Mouse (Mus musculus): ENCODE results near the gene Plch1.
A peak's percentile ranks its signal among the peaks of the same experiment; 100 is the strongest.

Plch1 gene

DNA sequence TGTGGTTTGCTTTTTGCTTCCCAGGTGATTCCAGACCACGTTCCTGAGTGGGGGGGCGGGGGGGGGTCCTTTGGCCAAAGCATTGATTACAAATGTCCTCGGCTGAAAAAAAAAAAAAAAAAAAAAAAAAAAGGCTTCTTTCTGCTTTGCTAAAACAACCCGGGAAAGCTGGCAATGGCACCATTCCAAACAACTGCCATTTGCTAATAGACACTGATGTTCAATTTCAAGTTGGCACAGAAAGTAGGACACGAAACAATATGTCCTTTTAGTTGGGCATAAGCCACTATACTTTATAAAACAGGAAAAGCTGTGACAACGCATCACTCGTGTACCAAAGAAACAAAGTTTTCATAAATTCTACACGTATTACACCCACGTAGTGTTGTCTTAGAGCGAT, 36.6 kb downstream of the Plch1 start:
- no peak for DNase-seq (ENCODE audit: low spot score in 2 of 2)

DNA sequence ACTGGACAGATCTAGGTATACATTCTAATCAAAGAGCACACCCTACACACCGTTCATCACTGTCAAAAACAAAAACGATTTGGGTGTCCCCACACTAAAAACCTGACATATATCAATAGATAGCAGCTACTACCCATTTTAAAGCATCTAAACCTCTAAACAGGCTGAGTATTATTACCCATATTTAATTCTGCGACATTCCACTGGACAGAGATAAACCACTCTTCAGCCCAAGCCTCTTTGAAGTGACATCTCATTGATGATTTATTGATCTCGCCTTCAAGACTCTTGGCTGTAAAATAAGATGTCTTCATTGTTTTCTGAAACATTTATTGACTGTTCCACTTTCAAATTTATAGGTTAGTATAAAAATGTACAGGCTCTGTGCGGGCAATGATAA, 46.4 kb downstream of the Plch1 start:
- no peak for DNase-seq (ENCODE audit: low spot score in 2 of 2)

DNA sequence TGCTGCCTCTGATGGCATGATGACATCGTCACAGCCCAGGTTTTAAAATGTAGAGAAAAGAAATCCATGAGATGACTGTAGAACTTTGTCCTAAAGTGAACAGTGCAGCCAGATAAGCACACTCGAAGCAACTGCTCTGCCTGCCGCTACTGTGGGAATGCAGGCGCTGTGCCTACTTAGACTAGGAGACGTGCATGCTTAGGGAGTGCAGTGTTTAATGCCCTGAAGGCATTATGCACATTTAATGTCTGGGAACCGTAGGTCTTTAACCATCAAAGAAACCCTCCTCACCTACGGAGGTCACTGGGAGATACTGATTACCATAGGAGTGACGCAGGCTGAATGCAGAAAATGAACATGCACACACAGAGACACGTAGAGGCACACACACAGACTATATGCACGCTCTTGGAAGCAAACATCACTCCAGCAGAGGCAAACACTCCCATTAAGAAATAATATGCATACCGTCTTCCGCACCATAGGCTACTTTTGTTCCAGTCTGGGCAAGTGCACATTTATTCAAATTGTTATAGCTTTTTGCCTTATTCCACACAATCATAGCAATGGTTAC, 48.1 kb downstream of the Plch1 start:
- no peak for DNase-seq (ENCODE audit: low spot score in 2 of 2)

DNA sequence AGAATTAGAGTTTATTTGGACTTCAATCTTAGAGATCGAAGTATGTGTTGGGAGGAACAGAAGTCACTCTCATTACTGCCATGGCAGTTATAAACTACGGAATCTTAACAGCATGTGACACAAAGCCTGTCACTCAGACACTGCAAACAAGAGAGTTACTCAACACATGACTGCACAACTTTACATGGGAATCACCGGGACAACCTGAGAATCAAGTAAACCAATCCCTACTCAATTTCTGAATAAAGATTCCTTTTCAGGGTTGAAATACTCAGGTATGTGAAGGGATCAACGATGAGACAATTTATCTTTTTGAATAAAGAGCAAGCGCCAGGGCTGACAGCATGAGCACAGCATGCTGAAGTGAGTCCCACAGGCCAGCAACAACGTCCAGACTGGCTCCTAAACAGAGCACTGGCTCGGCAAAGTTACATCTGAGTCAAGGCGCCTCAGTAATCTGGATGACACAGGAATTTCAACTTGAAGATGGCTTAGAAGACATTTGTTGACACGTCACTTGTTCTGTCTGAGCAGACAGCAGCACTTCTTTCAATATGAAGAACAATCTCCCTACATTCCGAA, 49.4 kb downstream of the Plch1 start:
- no peak for DNase-seq (ENCODE audit: low spot score in 2 of 2)

DNA sequence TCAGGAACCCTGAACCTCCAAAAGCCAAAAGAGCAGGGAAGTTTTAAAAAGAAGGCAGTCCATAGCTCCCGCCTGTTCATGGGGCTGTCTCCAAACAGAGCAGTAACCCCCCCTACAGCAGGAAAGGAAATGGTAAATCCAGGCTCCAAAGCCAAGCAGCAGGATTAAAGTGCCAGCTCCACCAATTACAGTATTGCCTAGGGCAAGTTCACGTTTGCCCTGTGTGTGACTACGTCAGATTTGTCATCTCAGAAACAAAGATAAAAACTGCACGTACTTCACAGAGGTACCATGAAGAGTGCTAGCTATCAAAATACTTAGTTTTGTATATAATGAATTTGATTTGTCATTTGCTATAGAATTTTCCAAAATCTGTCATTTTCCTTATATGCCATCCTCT, 55.1 kb downstream of the Plch1 start:
- no peak for DNase-seq (ENCODE audit: low spot score in 2 of 2)

DNA sequence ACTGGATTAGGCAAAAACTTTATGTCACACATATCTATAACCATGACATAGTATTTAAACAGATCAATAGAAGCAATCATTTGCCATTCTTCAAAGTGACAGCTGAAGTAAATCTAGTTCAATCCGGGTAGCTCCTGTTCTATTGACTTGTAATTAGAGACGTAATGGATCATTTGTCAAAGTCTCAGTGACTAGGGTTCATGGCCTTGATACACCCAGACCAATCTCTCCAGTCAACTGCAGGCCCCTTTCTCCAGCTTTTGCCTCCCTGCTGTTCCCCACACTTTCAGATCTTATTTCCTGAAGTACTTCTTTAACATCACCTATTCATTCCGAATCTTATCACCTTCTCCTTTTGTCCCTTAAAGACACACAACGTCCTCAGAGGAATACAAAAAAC, 56.8 kb downstream of the Plch1 start:
- DNase-seq (ENCODE audit: low spot score in 2 of 2): no peak

DNA sequence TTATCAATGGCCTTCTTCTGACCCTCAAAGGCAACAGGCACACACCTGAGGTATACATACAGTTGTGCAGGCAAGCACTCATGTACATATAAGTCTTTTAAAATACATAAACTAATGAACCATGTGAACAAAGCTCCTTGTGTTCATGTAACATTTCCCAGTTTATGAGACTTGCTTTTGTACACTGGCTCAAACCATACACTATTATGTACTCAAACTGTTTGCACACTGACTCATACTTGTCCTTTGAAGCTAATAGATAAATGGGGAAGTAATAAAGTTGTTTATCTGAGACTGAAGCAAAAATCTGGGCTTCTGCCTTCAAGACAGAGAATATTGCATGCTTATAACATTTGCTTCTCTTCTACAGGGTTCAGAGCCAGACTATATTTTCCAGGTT, 61.5 kb downstream of the Plch1 start:
- no peak for DNase-seq (ENCODE audit: low spot score in 2 of 2)

DNA sequence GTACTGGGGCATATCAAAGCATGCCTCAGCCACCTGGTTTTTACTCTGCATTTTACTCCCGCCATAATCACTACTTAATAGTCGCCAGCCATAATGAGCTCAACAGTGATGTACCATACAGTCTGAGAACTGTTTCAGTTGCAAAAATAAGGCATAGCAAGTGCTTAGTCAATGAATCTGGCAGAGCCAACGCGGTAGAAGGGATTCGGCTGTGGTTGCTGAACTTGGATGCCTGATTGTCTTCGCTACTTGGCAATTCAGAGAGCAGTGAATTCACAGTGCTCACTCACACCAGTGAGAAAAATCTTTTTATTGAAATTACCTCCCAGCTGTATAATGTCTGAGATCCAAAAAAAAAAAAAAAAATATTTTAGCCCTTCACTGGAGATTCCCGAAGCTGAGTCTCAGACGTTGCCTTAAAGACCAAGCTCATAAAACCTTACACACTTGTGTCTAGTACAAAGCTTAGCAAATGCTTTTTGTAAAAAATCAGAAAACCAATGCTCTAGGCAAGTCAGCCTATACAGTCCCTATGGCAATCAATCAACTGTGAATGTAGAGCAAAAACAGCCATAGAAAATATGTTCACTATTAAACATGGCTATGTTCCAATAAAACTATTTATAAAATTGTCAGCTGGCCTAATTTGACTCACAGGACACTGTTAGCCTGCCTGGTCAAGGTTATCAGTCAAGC, 62.2 kb downstream of the Plch1 start:
- no peak for DNase-seq (ENCODE audit: low spot score in 2 of 2)

DNA sequence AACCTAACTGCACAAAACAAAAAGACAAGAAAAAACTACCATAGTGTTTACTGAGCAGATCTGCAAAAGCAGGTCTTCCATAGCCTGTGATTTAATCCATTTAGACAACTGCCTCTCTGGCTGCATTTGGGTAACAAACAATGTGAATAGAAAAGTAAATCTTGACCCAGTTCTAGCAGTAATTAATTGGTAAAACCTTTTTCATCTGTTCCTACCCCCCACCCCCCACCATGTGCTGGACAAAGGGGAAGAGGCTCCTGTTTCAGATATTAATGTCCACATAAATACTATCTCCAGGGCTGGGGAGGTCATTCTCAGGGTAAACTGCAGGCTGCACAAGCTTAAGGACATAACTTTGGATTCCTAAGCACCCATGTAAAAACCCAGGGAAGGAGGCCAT, 63.5 kb downstream of the Plch1 start:
- no peak for DNase-seq (ENCODE audit: low spot score in 2 of 2)

DNA sequence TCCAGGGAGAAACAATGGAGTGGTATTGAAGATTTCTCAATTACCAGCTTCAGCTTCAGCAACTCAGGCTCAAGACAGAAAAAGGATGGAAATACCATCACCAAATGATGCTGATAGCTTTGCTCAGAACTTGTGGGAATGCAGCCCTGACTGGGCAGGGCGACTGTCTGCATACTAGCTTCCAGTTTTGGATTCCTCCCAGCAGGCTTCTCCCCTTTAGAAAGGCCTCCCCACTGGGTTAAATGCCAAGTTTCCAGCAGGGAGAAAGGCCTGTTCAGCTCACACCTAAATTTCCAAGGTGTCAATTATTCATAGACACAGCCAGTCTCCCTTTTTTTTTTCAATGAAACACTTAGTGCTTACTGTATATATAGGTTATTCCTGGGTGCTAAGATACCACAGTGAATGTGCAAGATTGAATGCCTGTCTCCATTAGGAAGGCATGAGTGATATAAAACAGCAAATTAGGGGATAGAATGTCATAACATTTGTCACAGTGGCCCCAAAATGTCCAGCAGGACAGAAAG, 75.3 kb downstream of the Plch1 start:
- no peak for DNase-seq (ENCODE audit: low spot score in 2 of 2)

DNA sequence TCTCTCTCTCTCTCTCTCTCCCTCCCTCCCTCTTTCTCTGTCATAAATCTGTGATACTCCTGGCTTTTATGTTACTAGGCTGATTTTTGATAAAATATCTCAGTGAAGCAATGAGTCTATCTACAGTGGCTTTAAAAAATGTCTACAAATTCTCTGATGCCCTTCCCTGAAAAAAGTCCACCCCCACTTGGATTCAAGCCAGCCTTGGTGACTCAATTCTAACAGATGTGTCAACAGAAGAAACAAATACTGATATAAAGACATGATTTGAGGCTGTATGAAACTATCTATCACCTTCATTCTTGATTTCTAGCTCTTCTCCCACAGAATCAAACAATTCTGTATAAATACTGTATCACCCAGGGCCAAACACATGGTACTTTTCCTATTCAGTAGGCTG, 76.6 kb downstream of the Plch1 start:
- DNase-seq (ENCODE audit: low spot score in 2 of 2): no peak

DNA sequence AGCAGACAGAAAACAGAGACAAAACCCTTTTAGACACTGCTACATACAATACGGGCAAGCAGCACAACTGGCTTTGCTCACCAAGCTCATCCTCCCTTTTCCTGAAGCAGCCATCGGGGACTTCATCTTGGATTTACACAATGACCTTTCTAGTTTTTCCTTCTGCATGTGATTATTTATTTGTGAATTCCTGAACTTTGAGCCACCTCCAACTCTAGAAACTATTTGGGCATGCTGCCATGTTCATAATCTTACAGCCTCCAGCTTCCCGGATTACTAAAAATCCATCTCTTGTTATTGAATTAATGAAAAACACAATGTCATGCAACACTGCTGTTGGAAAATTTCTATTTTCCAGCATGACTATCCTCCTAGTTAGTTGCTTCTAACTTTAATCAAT, 84.1 kb downstream of the Plch1 start:
- DNase-seq (ENCODE audit: low spot score in 2 of 2): no peak

DNA sequence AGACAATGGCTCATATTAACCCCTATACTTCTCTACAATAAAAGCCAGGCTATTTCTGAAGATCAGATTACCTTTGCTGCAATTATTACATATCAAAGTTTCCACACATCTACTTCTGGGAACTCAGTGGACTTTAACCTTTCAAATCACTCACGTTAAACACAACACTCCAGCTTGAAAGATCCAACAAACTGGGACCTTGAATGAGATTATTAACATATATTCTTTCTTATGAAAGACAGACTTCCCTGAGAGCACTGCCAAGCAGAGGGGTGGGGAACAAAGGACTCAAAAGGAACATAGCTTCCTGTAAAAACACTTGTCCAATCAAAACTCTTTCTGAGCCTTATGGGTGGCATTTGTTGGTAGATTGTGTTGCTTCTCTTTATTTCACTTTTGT, 85.1 kb downstream of the Plch1 start:
- no peak for DNase-seq (ENCODE audit: low spot score in 2 of 2)

DNA sequence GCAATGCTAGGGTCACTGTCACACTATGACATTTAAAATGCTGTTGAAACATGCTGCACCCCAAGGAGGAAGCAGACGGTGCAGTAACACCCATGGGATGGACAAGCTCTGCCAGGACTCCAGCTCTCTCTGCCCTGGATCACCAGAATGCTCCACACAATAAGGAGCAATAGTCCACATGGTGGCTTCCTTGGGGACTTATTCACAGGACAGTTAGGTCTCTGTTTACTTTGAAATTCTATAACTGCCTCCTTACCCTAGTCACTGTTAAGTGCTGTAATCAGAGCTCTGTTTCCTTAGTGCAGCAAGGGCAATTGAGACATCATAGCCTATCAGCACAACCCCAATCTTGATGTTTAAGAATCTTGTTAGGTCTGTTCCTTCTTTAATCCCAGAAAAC, 92.4 kb downstream of the Plch1 start:
- DNase-seq (ENCODE audit: low spot score in 2 of 2): no peak

DNA sequence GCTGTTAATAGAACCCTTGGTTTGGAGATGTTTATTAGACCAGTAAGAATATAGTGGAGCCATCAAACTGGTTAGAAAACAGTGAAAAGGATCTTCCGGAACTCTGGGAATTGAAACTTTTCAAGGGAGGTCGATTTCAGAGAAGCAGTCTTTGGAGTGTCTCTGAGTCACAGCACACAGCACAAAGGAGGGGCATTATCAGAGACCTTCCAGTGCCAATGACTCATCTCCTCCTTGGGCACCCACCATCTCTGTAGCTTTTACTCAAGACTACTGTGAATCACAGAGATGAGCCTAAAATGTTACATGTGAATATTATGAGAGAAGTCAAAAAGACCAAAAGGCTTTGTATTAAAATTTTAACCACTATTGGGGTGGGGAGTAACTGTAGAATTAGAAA, 93.8 kb downstream of the Plch1 start:
- no peak for DNase-seq (ENCODE audit: low spot score in 2 of 2)

DNA sequence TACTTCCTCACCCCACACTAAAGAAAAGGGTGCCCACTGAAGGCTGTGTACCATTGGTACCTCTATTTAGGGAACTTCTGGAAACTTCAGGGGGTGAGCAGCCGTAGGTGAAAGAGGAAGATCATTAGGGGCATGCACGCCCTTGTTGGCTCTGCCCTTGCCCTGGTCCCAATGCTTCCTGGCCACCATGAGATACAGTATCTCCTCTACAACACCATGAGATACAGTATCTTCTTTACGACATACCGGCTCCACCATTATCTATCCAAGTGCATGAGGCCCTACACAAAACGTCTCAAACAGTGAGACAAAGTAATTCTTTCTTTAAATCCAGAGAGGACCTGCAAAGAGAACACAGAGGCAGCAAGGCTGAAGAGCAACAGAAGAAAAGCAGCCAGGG, 98.6 kb downstream of the Plch1 start:
- no peak for DNase-seq (ENCODE audit: low spot score in 2 of 2)

DNA sequence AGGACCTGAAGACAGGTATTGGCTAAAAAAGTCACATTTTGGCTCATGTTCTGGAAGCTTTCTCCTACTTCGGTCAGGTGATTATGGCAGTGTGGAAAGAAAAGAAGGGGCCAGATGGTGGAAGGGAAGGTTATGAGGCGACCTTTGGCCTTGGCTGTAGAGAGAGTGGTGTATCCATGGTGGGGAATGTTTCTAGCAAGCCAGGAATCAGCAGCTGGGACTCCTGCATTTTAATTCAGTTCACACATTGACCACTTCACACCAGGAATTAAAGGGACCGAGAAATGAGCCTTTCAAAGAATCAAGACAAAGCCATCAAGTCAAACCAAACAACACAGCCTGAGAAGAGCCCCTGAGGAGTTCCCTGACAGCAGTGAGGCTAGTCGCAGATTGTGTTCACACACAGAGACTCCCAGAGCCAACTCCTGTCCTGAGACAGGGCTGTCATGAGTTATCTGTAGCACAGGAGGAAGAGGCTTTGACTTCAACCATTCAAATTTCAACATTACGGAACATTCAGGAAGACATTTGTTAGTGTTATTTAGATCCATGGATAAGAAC, 112.4 kb downstream of the Plch1 start:
- DNase-seq (ENCODE audit: low spot score in 2 of 2): no peak

DNA sequence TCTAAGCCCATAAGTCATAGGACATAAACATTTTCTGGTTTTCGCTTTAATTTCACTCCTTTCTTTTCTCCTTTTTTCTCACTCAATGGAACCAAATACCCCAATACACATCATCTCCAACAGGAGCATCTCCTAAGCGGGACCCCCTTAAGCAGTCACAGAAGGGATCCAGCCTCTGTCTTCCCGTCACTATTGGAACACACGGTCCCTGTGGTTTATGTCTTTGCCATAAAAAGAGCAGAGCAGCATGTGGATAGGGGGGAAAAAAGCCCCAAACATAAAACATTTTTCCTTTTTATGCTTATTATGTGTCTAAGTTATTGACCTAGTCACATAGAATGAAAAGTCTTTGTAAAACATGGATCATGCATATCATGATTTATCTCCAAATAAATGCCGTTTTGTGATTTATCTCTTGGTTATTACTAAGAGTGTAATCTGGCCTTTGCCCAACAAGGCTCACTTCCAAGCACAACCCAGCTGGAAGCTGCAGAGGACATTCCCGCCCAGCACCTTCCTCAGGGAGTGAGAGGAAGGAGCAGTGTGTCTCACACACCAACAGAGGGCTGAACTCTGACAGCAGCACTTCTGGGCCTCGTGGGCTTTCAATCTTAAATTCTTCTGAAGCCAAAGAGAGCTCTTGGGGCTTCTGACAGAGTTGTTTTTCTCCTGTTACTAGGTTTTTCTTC, 126.5 kb downstream of the Plch1 start:
- DNase-seq (ENCODE audit: low spot score in 2 of 2): no peak

DNA sequence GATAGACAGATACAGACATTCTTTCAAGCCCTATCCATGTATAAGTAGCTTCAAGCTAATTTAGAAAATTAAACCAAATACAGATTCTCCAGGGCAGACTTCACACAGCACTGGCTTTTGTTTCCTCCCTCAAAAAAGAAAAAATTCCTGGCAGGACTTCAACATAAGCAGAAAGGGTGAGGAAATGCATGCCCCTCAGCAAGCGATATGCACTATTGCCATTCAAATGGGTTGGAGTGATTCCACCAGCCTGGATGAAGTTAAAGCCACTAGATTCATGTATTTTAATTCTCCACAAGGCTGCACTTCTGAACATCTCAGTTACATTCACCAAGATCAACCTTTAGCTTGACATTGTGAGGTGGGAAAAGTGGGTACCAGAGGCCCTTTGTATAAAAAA, 138.5 kb downstream of the Plch1 start:
- no peak for DNase-seq (ENCODE audit: low spot score in 2 of 2)

DNA sequence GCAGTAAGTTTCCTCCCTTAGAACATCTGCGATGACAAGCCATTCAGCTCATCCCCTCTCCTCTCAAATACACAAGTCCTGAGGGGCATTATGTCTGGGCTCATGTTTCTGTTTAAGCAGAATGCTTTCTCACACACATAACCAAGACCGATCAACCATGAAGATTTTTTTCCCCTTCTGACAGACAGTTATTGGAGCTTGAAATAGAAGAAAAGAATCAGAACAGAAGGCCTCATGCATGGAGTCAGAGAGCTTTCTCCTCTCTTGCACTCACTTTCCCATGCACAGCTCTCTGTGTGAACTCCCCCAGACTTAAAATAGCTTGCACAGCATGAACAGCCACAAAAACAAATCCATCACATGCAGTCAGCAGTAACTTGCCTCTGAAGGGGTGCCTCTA, 159.2 kb downstream of the Plch1 start:
- DNase-seq (ENCODE audit: low spot score in 2 of 2): peak in 1 of 2 experiments; percentile 4

DNA sequence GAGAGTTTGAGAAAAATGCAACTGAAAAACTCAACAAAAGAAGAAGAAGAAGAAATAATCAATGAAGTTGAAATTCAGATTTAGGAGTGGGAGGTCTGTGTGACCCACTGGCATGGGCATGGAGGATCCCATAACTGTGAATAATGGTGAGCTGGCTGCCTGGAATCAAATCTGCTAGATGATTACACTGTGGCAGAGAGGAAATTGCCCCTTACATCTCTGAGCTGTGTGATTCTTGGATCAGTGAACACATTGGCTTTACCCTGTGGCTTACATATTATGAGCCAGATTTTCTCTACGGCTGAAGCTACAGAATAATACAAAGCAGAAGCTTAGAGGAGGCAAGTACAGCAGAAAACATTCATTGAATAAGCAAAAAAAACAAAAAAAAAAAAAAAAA, 170.9 kb downstream of the Plch1 start:
- no peak for DNase-seq (ENCODE audit: low spot score in 2 of 2)

DNA sequence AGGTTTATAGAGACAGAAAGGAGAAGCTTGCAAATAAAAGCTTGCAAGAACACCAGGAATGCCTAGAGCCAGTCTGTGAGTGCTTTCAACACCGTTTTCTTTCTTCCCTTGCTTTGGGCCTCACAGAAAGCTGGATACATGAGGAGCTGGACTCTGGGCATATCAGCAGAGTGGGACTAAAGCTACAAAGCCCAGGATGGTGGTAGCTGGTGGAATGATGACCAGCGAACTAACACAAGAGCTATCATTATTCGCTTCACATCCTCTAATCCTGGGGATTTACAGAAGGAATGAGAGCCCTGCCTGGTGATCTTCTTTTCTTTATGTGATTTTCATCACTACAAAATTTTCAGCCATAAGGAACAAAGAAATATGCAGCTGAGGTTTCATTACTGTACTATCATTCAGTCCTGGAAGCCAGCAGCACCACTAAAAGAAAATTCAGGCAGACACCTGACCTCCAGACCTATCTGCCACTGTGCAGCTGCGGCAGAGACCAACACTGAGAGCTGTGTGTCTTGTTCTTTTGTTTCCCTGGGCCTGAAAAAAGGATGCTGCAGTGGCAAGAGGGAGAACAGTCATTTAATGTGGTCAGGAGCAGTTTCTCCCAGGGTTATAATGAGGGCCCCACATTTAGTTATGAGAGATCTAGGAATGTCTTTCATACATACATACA, 172.5 kb downstream of the Plch1 start:
- no peak for DNase-seq (ENCODE audit: low spot score in 2 of 2)

Measured in frontal cortex, postnatal 10 days (tissue).